Mouse (Mus musculus) lung, postnatal 0 days (tissue): ENCODE results near the gene Clip4. TPM values are rescaled to one million over a fixed set of nuclear protein-coding genes. Genes with fewer than 3 reads are reported as not detected.
"Not testable (repeated sequence)": the region's sequence is repeated elsewhere in the genome, so short reads cannot be mapped to it uniquely, and the experiment has no call there.

Experiments
- ATAC-seq: fragments of 200-750 bp; cut with Nextera tagmentation; 2 replicates; pipeline ENCODE4 v1.8.0; 2017; ENCODE audit warnings: moderate library complexity
- DNase-seq: peaks from one replicate; pipeline ENCODE4 v3.0.0-alpha.2; 2016; ENCODE audit warnings: low spot score
- H3K27ac ChIP-seq: fragments of 300-500 bp; sonication (generic); 2 replicates; pipeline ENCODE4 v1.5.1; 2014; ENCODE audit warnings: antibody characterized with exemption, mild to moderate bottlenecking, low read length, mixed read lengths
- H3K27me3 ChIP-seq: fragments of 300-500 bp; sonication (generic); replicated peaks from 2 replicates; pipeline ENCODE4 v1.6.1; 2014; ENCODE audit warnings: low read length, mixed read lengths; ENCODE audit not compliant: insufficient read depth
- H3K36me3 ChIP-seq: fragments of 300-500 bp; sonication (generic); 2 replicates; pipeline ENCODE4 v1.6.1; 2014; ENCODE audit warnings: low read length, mixed read lengths; ENCODE audit not compliant: insufficient read depth
- H3K4me1 ChIP-seq: fragments of 300-500 bp; sonication (generic); 2 replicates; pipeline ENCODE4 v1.6.1; 2014; ENCODE audit warnings: antibody characterized with exemption, low read depth, low read length, mixed read lengths; ENCODE audit not compliant: insufficient read depth
- H3K4me2 ChIP-seq: fragments of 300-500 bp; sonication (generic); replicated peaks from 2 replicates; pipeline ENCODE4 v1.6.1; 2014; ENCODE audit warnings: low read depth, mild to moderate bottlenecking, low read length, moderate library complexity, mixed read lengths
- H3K4me3 ChIP-seq: fragments of 300-500 bp; sonication (generic); 2 replicates; pipeline ENCODE4 v1.5.1; 2014; ENCODE audit warnings: low read depth, low read length
- H3K9ac ChIP-seq: fragments of 300-500 bp; sonication (generic); replicated peaks from 2 replicates; pipeline ENCODE4 v1.6.1; 2014; ENCODE audit warnings: low read depth, mild to moderate bottlenecking
- H3K9me3 ChIP-seq: fragments of 300-500 bp; sonication (generic); 2 replicates; pipeline ENCODE4 v1.6.1; 2016; ENCODE audit warnings: low read length, mixed read lengths
- CTCF ChIP-seq: IDR thresholded peaks from 2 replicates; pipeline ENCODE4 v1.5.1; 2016; ENCODE audit warnings: antibody characterized with exemption, mild to moderate bottlenecking
- EP300 ChIP-seq: IDR thresholded peaks from 2 replicates; pipeline ENCODE4 v1.6.1; 2016; ENCODE audit warnings: antibody characterized with exemption, mild to moderate bottlenecking, control low read depth
- WGBS: fragments of 180-500 bp; shearing (Covaris S2); extraction: QIAGEN DNeasy Blood & Tissue Kit; methylation state at CpG from one replicate; pipeline ENCODE4 v1.1.7; 2014; 5-methylcytosine and 5-hydroxymethylcytosine counted together
- polyA plus RNA-seq: library from polyadenylated mRNA; unstranded; fragments of >200 nt; fragmentation: Nextera tagmentation; extraction: Ambion mirVana; gene quantifications from 2 replicates; pipeline ENCODE4 v1.2.1, GENCODE M21; 2015

The Clip4 gene
- 25.8 and 30.3 TPM in 2 replicates for polyA plus RNA-seq

- not testable (repeated sequence) for ATAC-seq
- WGBS, result 69% methylated on average over 1 of the region's 1 CpGs
Measured at GRCm38 (mm10) chr17:71768173-71768572, at the start of gene Clip4. Clip4 (plus strand) TSS chr17:71768473.

GRCm38 (mm10) chr17:71720434-71720833 is 47.8 kb upstream of the Clip4 start:
- TF ChIP-seq CTCF (no peak), EP300 (no peak)
- Histone ChIP-seq H3K27ac (no peak overlapping the region), H3K4me3 (no peak overlapping the region), H3K4me2 (no peak overlapping the region), H3K4me1 (no peaks in the 10 kb centered on the region), H3K36me3 (no peaks in the 10 kb centered on the region), H3K9me3 (no peaks in the 10 kb centered on the region), H3K27me3 (no peaks in the 10 kb centered on the region), H3K9ac (no peak overlapping the region)
- DNase-seq (no peak), ATAC-seq (no peak)

More at GRCm38 (mm10) chr17:71768173-71768572, at the start of gene Clip4:
- H3K27ac ChIP-seq, H3K36me3 ChIP-seq, H3K9ac ChIP-seq, H3K9me3 ChIP-seq, DNase-seq, H3K4me2 ChIP-seq, H3K4me3 ChIP-seq, H3K4me1 ChIP-seq, H3K27me3 ChIP-seq: not testable (repeated sequence)

GRCm38 (mm10) chr17:71721019-71721418 is 47.3 kb upstream of the Clip4 start:
- ATAC-seq, result no peak
- Histone ChIP-seq H3K4me2 (no peak overlapping the region), H3K27ac (no peak overlapping the region), H3K9ac (no peak overlapping the region), H3K4me1 (no peaks in the 10 kb centered on the region), H3K9me3 (no peaks in the 10 kb centered on the region), H3K4me3 (no peak overlapping the region), H3K27me3 (no peaks in the 10 kb centered on the region), H3K36me3 (no peaks in the 10 kb centered on the region)
- no peak for DNase-seq
- no peak for TF ChIP-seq CTCF
- no peak for TF ChIP-seq EP300
- 42% methylated on average over 3 of the region's 3 CpGs for WGBS

GRCm38 (mm10) chr17:71730655-71731054 is 37.6 kb upstream of the Clip4 start:
- Histone ChIP-seq H3K27ac (peak overlapping the region; percentile 51; the same call in 1 of the 2 replicates), H3K4me2 (no peak overlapping the region), H3K9ac (no peak overlapping the region), H3K4me3 (no peak overlapping the region), H3K9me3 (no peaks in the 10 kb centered on the region), H3K4me1 (no peaks in the 10 kb centered on the region), H3K36me3 (no peaks in the 10 kb centered on the region), H3K27me3 (no peaks in the 10 kb centered on the region)
- 43% methylated on average over 2 of the region's 2 CpGs for WGBS
- TF ChIP-seq CTCF (no peak), EP300 (peak; percentile 99)
- DNase-seq (peak; percentile 92), ATAC-seq (peak; percentile 98)

GRCm38 (mm10) chr17:71736442-71736841 is 31.8 kb upstream of the Clip4 start:
- 38% methylated on average over 3 of the region's 3 CpGs for WGBS
- Histone ChIP-seq H3K9ac (no peak overlapping the region), H3K36me3 (no peaks in the 10 kb centered on the region), H3K4me1 (no peaks in the 10 kb centered on the region), H3K9me3 (no peaks in the 10 kb centered on the region), H3K4me3 (no peak overlapping the region), H3K4me2 (no peak overlapping the region), H3K27me3 (no peaks in the 10 kb centered on the region), H3K27ac (no peak overlapping the region)
- TF ChIP-seq EP300 (no peak), CTCF (no peak)
- DNase-seq (no peak), ATAC-seq (no peak)

- Histone ChIP-seq H3K9me3 (no peaks in the 10 kb centered on the region), H3K36me3 (no peaks in the 10 kb centered on the region), H3K9ac (no peak overlapping the region), H3K27me3 (no peaks in the 10 kb centered on the region), H3K4me2 (no peak overlapping the region), H3K4me3 (no peak overlapping the region), H3K27ac (no peak overlapping the region), H3K4me1 (no peaks in the 10 kb centered on the region)
- TF ChIP-seq EP300 (no peak), CTCF (no peak)
- 73% methylated on average over 3 of the region's 3 CpGs for WGBS
- no peak for DNase-seq
- ATAC-seq, result no peak
Measured at GRCm38 (mm10) chr17:71742156-71742555, 26.1 kb upstream of the Clip4 start.

GRCm38 (mm10) chr17:71742935-71743334 is 25.3 kb upstream of the Clip4 start:
- H3K4me1 ChIP-seq, result no peaks in the 10 kb centered on the region
- H3K27ac ChIP-seq, result no peak overlapping the region
- H3K4me2 ChIP-seq, result no peak overlapping the region
- TF ChIP-seq CTCF (no peak), EP300 (no peak)
- no peaks in the 10 kb centered on the region for H3K36me3 ChIP-seq
- no peak overlapping the region for H3K9ac ChIP-seq
- WGBS, result 19% methylated on average over 5 of the region's 5 CpGs
- H3K4me3 ChIP-seq, result no peak overlapping the region
- no peaks in the 10 kb centered on the region for H3K27me3 ChIP-seq
- no peaks in the 10 kb centered on the region for H3K9me3 ChIP-seq
- ATAC-seq (no peak; the same call in 1 of the 2 replicates), DNase-seq (peak; percentile 37)
